Mouse (Mus musculus) neural tube, embryonic 11.5 days (tissue): ENCODE measurements around the gene Acss1. TPM values are rescaled to one million over a fixed set of nuclear protein-coding genes. Genes with fewer than 3 reads are reported as not detected.
A peak's percentile ranks its signal among the peaks of the same experiment; 100 is the strongest.

ENCODE experiments used
- ATAC-seq: fragments of 200-750 bp; cut with Nextera tagmentation; 2 replicates; pipeline ENCODE4 v1.8.0; 2017; ENCODE audit warnings: moderate number of reproducible peaks, mild to moderate bottlenecking, moderate TSS enrichment, moderate library complexity; ENCODE audit not compliant: insufficient read depth, low FRiP score, low TSS enrichment
- DNase-seq: peaks from one replicate; pipeline ENCODE4 v3.0.0-alpha.2; 2015; ENCODE audit warnings: low spot score
- H3K27ac ChIP-seq: fragments of 300-500 bp; sonication (generic); 2 replicates; pipeline ENCODE4 v1.5.1; 2014; ENCODE audit warnings: low read depth, mild to moderate bottlenecking, low read length
- H3K27me3 ChIP-seq: fragments of 300-500 bp; sonication (generic); 2 replicates; pipeline ENCODE4 v1.6.1; 2014; ENCODE audit warnings: mild to moderate bottlenecking, low read length, mixed read lengths; ENCODE audit not compliant: control insufficient read depth, insufficient read depth
- H3K36me3 ChIP-seq: fragments of 300-500 bp; sonication (generic); 2 replicates; pipeline ENCODE4 v1.6.1; 2014; ENCODE audit warnings: mild to moderate bottlenecking, low read length, moderate library complexity, mixed read lengths; ENCODE audit not compliant: control insufficient read depth, insufficient read depth
- H3K4me1 ChIP-seq: fragments of 300-500 bp; sonication (generic); 2 replicates; pipeline ENCODE4 v1.6.1; 2014; ENCODE audit warnings: low read length, mixed read lengths; ENCODE audit not compliant: control insufficient read depth, insufficient read depth
- H3K4me2 ChIP-seq: fragments of 300-500 bp; sonication (generic); 2 replicates; pipeline ENCODE4 v1.6.1; 2014; ENCODE audit warnings: low read depth, mild to moderate bottlenecking, moderate library complexity
- H3K4me3 ChIP-seq: fragments of 300-500 bp; sonication (generic); 2 replicates; pipeline ENCODE4 v1.5.1; 2014; ENCODE audit warnings: low read depth, low read length
- H3K9ac ChIP-seq: fragments of 300-500 bp; sonication (generic); 2 replicates; pipeline ENCODE4 v1.6.1; 2014; ENCODE audit warnings: mild to moderate bottlenecking, low read length
- H3K9me3 ChIP-seq: fragments of 300-500 bp; sonication (generic); 2 replicates; pipeline ENCODE4 v1.6.1; 2016; ENCODE audit warnings: low read length; ENCODE audit not compliant: control insufficient read depth
- WGBS: fragments of 180-500 bp; shearing (Covaris S2); extraction: QIAGEN DNeasy Blood & Tissue Kit; methylation state at CpG from one replicate; pipeline ENCODE4 v1.1.7; 2014; 5-methylcytosine and 5-hydroxymethylcytosine counted together
- polyA plus RNA-seq: library from polyadenylated mRNA; unstranded; fragments of >200 nt; fragmentation: Nextera tagmentation; extraction: Ambion mirVana; gene quantifications from 2 replicates; pipeline ENCODE4 v1.2.1, GENCODE M21; 2014

Acss1 gene
- polyA plus RNA-seq, 1 experiment from 2014 or later, result 21.5 TPM

- H3K27ac ChIP-seq, result no peak overlapping the region
- H3K4me3 ChIP-seq, result no peak overlapping the region
- H3K36me3 ChIP-seq, result no peaks in the 10 kb centered on the region
- H3K9me3 ChIP-seq, result no peaks in the 10 kb centered on the region
- peaks cover 2% of the 10 kb centered on the region; the same call in 1 of the 2 replicates for H3K4me1 ChIP-seq
- ATAC-seq, result no peak
- DNase-seq, result no peak
- no peak overlapping the region for H3K4me2 ChIP-seq
- 78% methylated on average over 2 of the region's 2 CpGs for WGBS
- H3K9ac ChIP-seq, result no peak overlapping the region
- peaks cover 3% of the 10 kb centered on the region; the same call in 1 of the 2 replicates for H3K27me3 ChIP-seq
These were observed 1.2 kb upstream of the Acss1 start for GRCm38 (mm10) chr2:150669454-150670045.

GRCm38 (mm10) chr2:150668956-150669355 lies 656 bp upstream of the Acss1 start:
- WGBS, result 90% methylated on average over 5 of the region's 5 CpGs
- peaks cover 3% of the 10 kb centered on the region; the same call in 1 of the 2 replicates for H3K27me3 ChIP-seq
- peak overlapping the region; percentile 92; the same call in 1 of the 2 replicates for H3K4me2 ChIP-seq

GRCm38 (mm10) chr2:150667065-150667819 lies 1.1 kb downstream of the Acss1 start:
- DNase-seq (no peak), ATAC-seq (peak; percentile 60)

More at GRCm38 (mm10) chr2:150668956-150669355, 656 bp upstream of the Acss1 start:
- no peak for DNase-seq
- ATAC-seq, result no peak
- H3K36me3 ChIP-seq, result no peaks in the 10 kb centered on the region
- no peak overlapping the region for H3K4me3 ChIP-seq
- peaks cover 2% of the 10 kb centered on the region; the same call in 1 of the 2 replicates for H3K4me1 ChIP-seq
- H3K27ac ChIP-seq, result no peak overlapping the region
- no peak overlapping the region for H3K9ac ChIP-seq
- H3K9me3 ChIP-seq, result no peaks in the 10 kb centered on the region

GRCm38 (mm10) chr2:150666723-150667064 lies 1.6 kb downstream of the Acss1 start:
- Histone ChIP-seq H3K4me2 (peak overlapping the region; percentile 92), H3K9me3 (no peaks in the 10 kb centered on the region), H3K27me3 (peaks cover 3% of the 10 kb centered on the region; the same call in 1 of the 2 replicates), H3K36me3 (no peaks in the 10 kb centered on the region), H3K4me1 (peaks cover 2% of the 10 kb centered on the region; the same call in 1 of the 2 replicates), H3K27ac (no peak overlapping the region), H3K4me3 (peak overlapping the region; percentile 63), H3K9ac (peak overlapping the region; percentile 77)
- WGBS, result 46% methylated on average over 7 of the region's 7 CpGs
- ATAC-seq, result no peak; the same call in 1 of the 2 replicates
- DNase-seq, result no peak

More at GRCm38 (mm10) chr2:150667065-150667819, 1.1 kb downstream of the Acss1 start:
- Histone ChIP-seq H3K9me3 (no peaks in the 10 kb centered on the region), H3K27me3 (peaks cover 3% of the 10 kb centered on the region; the same call in 1 of the 2 replicates), H3K27ac (peak overlapping the region; percentile 45; the same call in 1 of the 2 replicates), H3K4me3 (peak overlapping the region; percentile 63), H3K4me1 (peaks cover 2% of the 10 kb centered on the region; the same call in 1 of the 2 replicates), H3K9ac (peak overlapping the region; percentile 77), H3K4me2 (peak overlapping the region; percentile 92), H3K36me3 (no peaks in the 10 kb centered on the region)
- 4% methylated on average over 17 of the region's 17 CpGs for WGBS

GRCm38 (mm10) chr2:150665534-150666451 lies 2.5 kb downstream of the Acss1 start:
- Histone ChIP-seq H3K4me1 (peaks cover 2% of the 10 kb centered on the region; the same call in 1 of the 2 replicates), H3K9ac (no peak overlapping the region), H3K4me3 (no peak overlapping the region), H3K4me2 (peak overlapping the region; percentile 10; the same call in 1 of the 2 replicates), H3K9me3 (no peaks in the 10 kb centered on the region), H3K36me3 (no peaks in the 10 kb centered on the region), H3K27me3 (peaks cover 3% of the 10 kb centered on the region; the same call in 1 of the 2 replicates), H3K27ac (no peak overlapping the region)
- DNase-seq (no peak), ATAC-seq (no peak)
- 55% methylated on average over 10 of the region's 10 CpGs for WGBS

GRCm38 (mm10) chr2:150665006-150665405 lies 3.3 kb downstream of the Acss1 start:
- WGBS, result 47% methylated on average over 2 of the region's 2 CpGs
- no peaks in the 10 kb centered on the region for H3K36me3 ChIP-seq
- no peak overlapping the region for H3K27ac ChIP-seq
- H3K9ac ChIP-seq, result no peak overlapping the region
- no peak overlapping the region for H3K4me3 ChIP-seq
- ATAC-seq, result no peak
- peaks cover 2% of the 10 kb centered on the region; the same call in 1 of the 2 replicates for H3K4me1 ChIP-seq
- H3K4me2 ChIP-seq, result 0 out of 2 replicates have a peak overlapping the region, but pooled peaks have one; percentile 10
- H3K27me3 ChIP-seq, result peaks cover 3% of the 10 kb centered on the region; the same call in 1 of the 2 replicates
- H3K9me3 ChIP-seq, result no peaks in the 10 kb centered on the region
- DNase-seq, result no peak

- peaks cover 2% of the 10 kb centered on the region; the same call in 1 of the 2 replicates for H3K4me1 ChIP-seq
- no peaks in the 10 kb centered on the region for H3K9me3 ChIP-seq
- 82% methylated on average over 5 of the region's 5 CpGs for WGBS
- no peak overlapping the region for H3K27ac ChIP-seq
- H3K27me3 ChIP-seq, result peaks cover 3% of the 10 kb centered on the region; the same call in 1 of the 2 replicates
- DNase-seq, result no peak
- no peak overlapping the region for H3K4me2 ChIP-seq
- H3K9ac ChIP-seq, result no peak overlapping the region
- ATAC-seq, result no peak
- no peak overlapping the region for H3K4me3 ChIP-seq
- no peaks in the 10 kb centered on the region for H3K36me3 ChIP-seq
These were observed 4.0 kb downstream of the Acss1 start for GRCm38 (mm10) chr2:150664152-150664920.
